Mouse (Mus musculus) neural tube, embryonic 15.5 days (tissue): ENCODE data around the gene Cd163l1. TPM values are rescaled to one million over a fixed set of nuclear protein-coding genes. Genes with fewer than 3 reads are reported as not detected.

Experiments
- ATAC-seq: fragments of 200-750 bp; cut with Nextera tagmentation; 2 replicates; pipeline ENCODE4 v1.8.0; 2017; ENCODE audit warnings: mild to moderate bottlenecking, moderate TSS enrichment, moderate library complexity; ENCODE audit not compliant: low FRiP score
- H3K27ac ChIP-seq: fragments of 300-500 bp; sonication (generic); replicated peaks from 2 replicates; pipeline ENCODE4 v1.5.1; 2015; ENCODE audit warnings: mild to moderate bottlenecking, inconsistent platforms
- H3K27me3 ChIP-seq: fragments of 300-500 bp; sonication (generic); replicated peaks from 2 replicates; pipeline ENCODE4 v1.6.1; 2015; ENCODE audit warnings: inconsistent platforms
- H3K36me3 ChIP-seq: fragments of 300-500 bp; sonication (generic); 2 replicates; pipeline ENCODE4 v1.6.1; 2015; ENCODE audit warnings: inconsistent platforms
- H3K4me1 ChIP-seq: fragments of 300-500 bp; sonication (generic); 2 replicates; pipeline ENCODE4 v1.6.1; 2015; ENCODE audit warnings: inconsistent platforms
- H3K4me2 ChIP-seq: fragments of 300-500 bp; sonication (generic); 2 replicates; pipeline ENCODE4 v1.6.1; 2015; ENCODE audit warnings: inconsistent platforms, mild to moderate bottlenecking, moderate library complexity
- H3K4me3 ChIP-seq: fragments of 300-500 bp; sonication (generic); replicated peaks from 2 replicates; pipeline ENCODE4 v1.5.1; 2015; ENCODE audit warnings: mild to moderate bottlenecking, inconsistent platforms
- H3K9ac ChIP-seq: fragments of 300-500 bp; sonication (generic); replicated peaks from 2 replicates; pipeline ENCODE4 v1.6.1; 2015; ENCODE audit warnings: mild to moderate bottlenecking, inconsistent platforms
- H3K9me3 ChIP-seq: fragments of 300-500 bp; sonication (generic); replicated peaks from 2 replicates; pipeline ENCODE4 v1.6.1; 2016; ENCODE audit warnings: inconsistent platforms
- WGBS: fragments of 180-500 bp; shearing (Covaris S2); methylation state at CpG from one replicate; pipeline ENCODE4 v1.1.7; 2015; ENCODE audit warnings: mixed read lengths; 5-methylcytosine and 5-hydroxymethylcytosine counted together
- polyA plus RNA-seq: library from polyadenylated mRNA; unstranded; fragments of >200 nt; fragmentation: Nextera tagmentation; extraction: Ambion mirVana; gene quantifications from 2 replicates; pipeline ENCODE4 v1.2.1, GENCODE M21; 2015

Gene Cd163l1
- polyA plus RNA-seq, 1 experiment from 2014 or later, result not detected

DNA sequence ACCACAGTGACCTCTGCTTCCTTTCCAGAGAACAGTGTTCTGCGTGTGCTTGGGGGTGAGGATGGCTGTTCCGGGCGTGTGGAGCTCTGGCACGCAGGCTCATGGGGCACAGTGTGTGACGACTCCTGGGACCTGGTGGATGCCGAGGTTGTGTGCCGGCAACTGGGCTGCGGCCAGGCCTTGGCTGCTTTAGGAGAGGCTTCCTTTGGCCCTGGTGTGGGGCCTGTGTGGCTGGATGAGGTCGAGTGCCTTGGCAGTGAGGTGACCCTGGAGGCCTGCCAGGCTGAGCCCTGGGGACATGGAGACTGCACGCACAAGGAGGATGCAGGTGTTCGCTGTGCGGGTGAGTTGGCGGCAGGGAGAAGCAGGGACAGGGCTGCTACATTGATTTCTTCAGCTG lies 10.4 kb downstream of the Cd163l1 start:
- no peaks in the 10 kb centered on the region for H3K4me1 ChIP-seq
- H3K4me3 ChIP-seq, result no peak overlapping the region
- H3K9ac ChIP-seq, result no peak overlapping the region
- no peak overlapping the region for H3K27ac ChIP-seq
- no peaks in the 10 kb centered on the region for H3K36me3 ChIP-seq
- H3K4me2 ChIP-seq, result no peak overlapping the region
- WGBS, result 87% methylated on average over 13 of the region's 13 CpGs
- H3K9me3 ChIP-seq, result no peaks in the 10 kb centered on the region
- no peaks in the 10 kb centered on the region for H3K27me3 ChIP-seq
- no peak for ATAC-seq

DNA sequence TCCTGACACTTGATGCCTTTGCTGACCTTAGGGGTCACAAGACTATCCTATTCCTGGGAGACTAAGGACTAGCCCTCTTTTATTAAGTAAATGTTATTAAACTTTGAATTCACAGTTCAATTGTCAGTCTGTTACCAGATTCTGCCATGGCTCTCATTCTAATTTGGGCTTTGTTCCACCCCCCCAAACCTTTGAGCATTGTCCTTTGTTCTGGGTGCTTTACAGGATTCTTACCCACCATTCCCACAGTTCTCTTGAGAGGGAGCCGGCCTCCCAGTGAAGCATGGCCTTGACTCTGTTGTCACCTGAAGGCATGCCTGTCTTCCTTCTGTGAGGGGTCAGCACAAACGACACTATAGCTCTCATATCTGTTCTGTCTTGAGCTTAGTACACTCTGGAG lies 13.0 kb downstream of the Cd163l1 start:
- Histone ChIP-seq H3K36me3 (no peaks in the 10 kb centered on the region), H3K27me3 (no peaks in the 10 kb centered on the region), H3K9me3 (no peaks in the 10 kb centered on the region), H3K4me3 (no peak overlapping the region), H3K4me1 (no peaks in the 10 kb centered on the region), H3K4me2 (no peak overlapping the region), H3K27ac (no peak overlapping the region), H3K9ac (no peak overlapping the region)
- WGBS, result 65% methylated on average over 2 of the region's 2 CpGs
- ATAC-seq, result no peak

DNA sequence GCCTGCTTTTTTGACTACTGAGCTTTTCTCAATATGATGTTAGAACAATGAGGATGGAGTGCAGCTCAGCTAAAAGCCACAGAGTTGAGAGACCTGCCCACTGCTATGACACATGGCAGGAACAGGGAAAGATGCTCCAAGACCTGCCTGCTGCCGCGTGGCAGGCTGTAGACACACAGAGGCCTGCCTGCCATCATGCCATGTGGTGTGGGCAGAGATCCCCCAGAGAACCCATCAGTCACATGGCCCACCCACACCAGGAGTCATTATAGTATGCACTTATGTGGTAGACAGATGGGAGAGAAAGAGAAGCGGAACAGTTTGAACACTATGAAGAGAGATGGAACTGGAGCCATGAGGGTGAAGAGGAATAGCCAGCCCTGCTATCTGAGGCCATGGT lies 15.6 kb downstream of the Cd163l1 start:
- WGBS, result 96% methylated on average over 3 of the region's 3 CpGs

DNA sequence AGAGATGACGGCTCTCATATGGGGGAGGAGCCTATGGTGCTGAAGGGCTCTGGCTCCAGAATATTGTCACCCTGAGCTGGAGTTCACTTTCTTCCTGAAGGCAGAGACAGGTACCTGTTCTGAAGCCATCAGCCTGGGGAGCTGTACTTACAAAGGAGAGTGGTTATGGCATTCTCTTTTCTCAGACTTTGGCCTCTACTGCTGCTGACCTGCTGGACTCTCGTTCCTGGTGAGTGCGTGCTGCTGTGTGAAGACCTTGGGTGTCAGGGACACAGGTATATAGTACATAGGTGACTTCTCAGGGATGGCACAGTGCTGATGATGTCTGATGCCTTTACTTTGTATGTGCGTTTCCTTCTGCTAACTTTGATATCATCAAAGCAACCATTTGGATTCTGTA lies 29.1 kb downstream of the Cd163l1 start, which contains the start of gene 5830411N06Rik:
Gene 5830411N06Rik, plus strand, starts transcription at position 69 of the 400 bp plus-strand sequence.
- no peak for ATAC-seq
- WGBS, result 86% methylated on average over 4 of the region's 4 CpGs
- no peak within 1 kb of the TSS for H3K4me2 ChIP-seq

More for the DNA sequence above, 15.6 kb downstream of the Cd163l1 start:
- Histone ChIP-seq H3K4me1 (no peaks in the 10 kb centered on the region), H3K4me3 (no peak overlapping the region), H3K9me3 (no peaks in the 10 kb centered on the region), H3K36me3 (no peaks in the 10 kb centered on the region), H3K27ac (no peak overlapping the region), H3K27me3 (no peaks in the 10 kb centered on the region), H3K9ac (no peak overlapping the region), H3K4me2 (no peak overlapping the region)
- no peak for ATAC-seq

DNA sequence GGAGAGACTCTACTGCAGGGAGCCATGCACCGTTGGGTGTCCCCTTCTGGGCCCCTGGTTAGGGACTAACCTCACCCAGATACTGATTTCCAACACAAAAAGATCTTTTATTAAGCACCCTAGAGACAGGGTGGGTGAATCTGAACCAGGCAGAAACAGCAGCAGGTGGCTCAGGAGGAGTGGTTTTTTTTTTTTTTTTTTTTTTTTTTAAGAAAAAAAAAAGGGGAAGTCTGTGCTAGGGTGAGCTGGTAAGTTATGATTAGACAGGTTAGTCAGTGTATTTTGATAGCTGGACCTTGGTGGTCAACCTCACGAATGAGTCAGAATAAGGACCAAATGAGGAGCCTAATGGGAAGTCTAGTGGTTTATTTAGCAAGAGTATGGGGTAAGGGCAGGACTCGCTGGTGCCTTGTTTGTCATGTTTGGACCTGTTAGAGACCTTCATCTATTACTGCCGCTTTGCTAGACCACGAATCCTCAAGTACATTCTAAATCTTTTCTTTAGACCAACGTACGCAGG lies 35.8 kb downstream of the Cd163l1 start:
- WGBS, result 85% methylated on average over 7 of the region's 7 CpGs

More for the DNA sequence above, 29.1 kb downstream of the Cd163l1 start, which contains the start of gene 5830411N06Rik:
- no peak within 1 kb of the TSS for H3K9ac ChIP-seq
- H3K27ac ChIP-seq, result no peak within 1 kb of the TSS
- H3K27me3 ChIP-seq, result no peaks in the 10 kb centered on the region
- H3K36me3 ChIP-seq, result no peaks in the 10 kb centered on the region
- H3K9me3 ChIP-seq, result 0 out of 2 replicates have a peak, but pooled peaks cover 3% of the 10 kb centered on the region
- H3K4me1 ChIP-seq, result no peaks in the 10 kb centered on the region
- no peak within 1 kb of the TSS for H3K4me3 ChIP-seq

More for the DNA sequence above, 35.8 kb downstream of the Cd163l1 start:
- H3K27ac ChIP-seq, result no peak overlapping the region
- no peaks in the 10 kb centered on the region for H3K27me3 ChIP-seq
- no peaks in the 10 kb centered on the region for H3K36me3 ChIP-seq
- H3K4me1 ChIP-seq, result no peaks in the 10 kb centered on the region
- no peak overlapping the region for H3K4me3 ChIP-seq
- no peak overlapping the region for H3K9ac ChIP-seq
- ATAC-seq, result no peak
- no peak overlapping the region for H3K4me2 ChIP-seq
- H3K9me3 ChIP-seq, result no peaks in the 10 kb centered on the region

Other genes with a start within 250 kb of the Cd163l1 start
- gene 6430531B16Rik, start 239.5 kb upstream of the Cd163l1 start, polyA plus RNA-seq, result 0.82 and 1.2 TPM in 2 replicates
- 2.8 and 3.2 TPM in 2 replicates for gene Adam8, start 225.7 kb upstream of the Cd163l1 start, polyA plus RNA-seq
- gene Zfp511, start 181.9 kb upstream of the Cd163l1 start, polyA plus RNA-seq, result 53.0 and 57.2 TPM in 2 replicates
- 51.6 TPM in 2 replicates for gene Tubgcp2, start 181.6 kb upstream of the Cd163l1 start, polyA plus RNA-seq
- gene Msx3, start 169.2 kb upstream of the Cd163l1 start, polyA plus RNA-seq, result 2.8 and 3.3 TPM in 2 replicates
- 293 and 360 TPM in 2 replicates for gene Caly, start 135.7 kb upstream of the Cd163l1 start, polyA plus RNA-seq
- gene Prap1, start 124.9 kb upstream of the Cd163l1 start, polyA plus RNA-seq, result 7.2 TPM in 1 of 2 replicates, not detected in the other
- 48.1 and 51.2 TPM in 2 replicates for gene Fuom, start 115.8 kb upstream of the Cd163l1 start, polyA plus RNA-seq
- gene Paox, start 102.5 kb upstream of the Cd163l1 start, polyA plus RNA-seq, result 10.7 and 14.7 TPM in 2 replicates
- gene Echs1, start 101.8 kb upstream of the Cd163l1 start, polyA plus RNA-seq, result 116 and 121 TPM in 2 replicates
- 30.0 and 32.1 TPM in 2 replicates for gene Mtg1, start 80.7 kb upstream of the Cd163l1 start, polyA plus RNA-seq
- 23.2 and 26.3 TPM in 2 replicates for gene Sprn, start 63.4 kb upstream of the Cd163l1 start, polyA plus RNA-seq
- gene Olfr522, start 53.5 kb upstream of the Cd163l1 start, polyA plus RNA-seq, result not detected in 2 replicates
- not detected in 2 replicates for gene Olfr523, start 45.0 kb upstream of the Cd163l1 start, polyA plus RNA-seq
- gene Olfr524, start 12.3 kb upstream of the Cd163l1 start, polyA plus RNA-seq, result 0.63 TPM in 1 of 2 replicates, not detected in the other
- gene 5830411N06Rik, start 29.0 kb downstream of the Cd163l1 start, polyA plus RNA-seq, result 0.05 and 0.50 TPM in 2 replicates
- gene Olfr525, start 102.6 kb downstream of the Cd163l1 start, polyA plus RNA-seq, result not detected in 2 replicates
- not detected in 2 replicates for gene Olfr527, start 115.8 kb downstream of the Cd163l1 start, polyA plus RNA-seq
- gene Olfr60, start 143.4 kb downstream of the Cd163l1 start, polyA plus RNA-seq, result not detected in 2 replicates
- gene Olfr530, start 158.1 kb downstream of the Cd163l1 start, polyA plus RNA-seq, result not detected in 2 replicates
- not detected in 2 replicates for gene Olfr531, start 184.7 kb downstream of the Cd163l1 start, polyA plus RNA-seq
- not detected in 2 replicates for gene Olfr532, start 203.4 kb downstream of the Cd163l1 start, polyA plus RNA-seq
- gene Olfr533, start 245.1 kb downstream of the Cd163l1 start, polyA plus RNA-seq, result not detected in 2 replicates